Mouse (Mus musculus) embryonic fibroblast, embryonic 13.5 days (primary cell): ENCODE measurements around the gene Scel.

Source experiments
- CTCF ChIP-seq: IDR thresholded peaks from 2 replicates; pipeline ENCODE4 v1.5.1; 2011; ENCODE audit warnings: mild to moderate bottlenecking, control low read depth, low read length, moderate library complexity, borderline replicate concordance; ENCODE audit not compliant: insufficient read depth
- POLR2A ChIP-seq: IDR thresholded peaks from 2 replicates; pipeline ENCODE4 v1.6.1; 2011; ENCODE audit warnings: low read depth, mild to moderate bottlenecking, control low read depth, low read length, moderate library complexity

DNA sequence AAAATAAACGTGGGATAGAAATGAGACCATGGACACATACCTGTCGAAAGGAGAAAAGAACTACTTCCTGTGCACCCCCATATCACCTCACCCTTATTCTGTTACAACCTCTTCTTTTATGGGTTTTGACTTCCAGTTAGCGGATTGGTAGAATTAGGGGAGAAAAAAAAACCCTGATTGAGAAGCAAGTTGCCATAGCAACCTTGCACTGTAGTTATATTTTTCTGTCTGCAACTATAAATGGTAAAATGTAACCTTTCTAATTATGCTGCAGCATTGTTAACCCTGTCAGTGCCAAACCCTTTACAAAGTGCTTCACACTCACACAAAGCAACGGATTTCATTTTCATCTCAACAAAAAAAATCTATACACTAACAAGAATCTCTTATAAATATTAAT, 39.2 kb downstream of the Scel start:
- no peak for TF ChIP-seq POLR2A
- TF ChIP-seq CTCF, result no peak
